Mouse (Mus musculus) erythroblast, embryonic 14.5 days (primary cell): ENCODE measurements around the gene Farp1.

Experiments used
- GATA1 ChIP-seq: IDR thresholded peaks from 2 replicates; pipeline ENCODE4 v1.6.1; 2012; ENCODE audit warnings: low read length, inconsistent platforms, mixed read lengths
- TAL1 ChIP-seq: IDR thresholded peaks from 3 replicates; pipeline ENCODE4 v1.6.1; 2012; ENCODE audit warnings: low read length, inconsistent platforms, mixed read lengths

DNA sequence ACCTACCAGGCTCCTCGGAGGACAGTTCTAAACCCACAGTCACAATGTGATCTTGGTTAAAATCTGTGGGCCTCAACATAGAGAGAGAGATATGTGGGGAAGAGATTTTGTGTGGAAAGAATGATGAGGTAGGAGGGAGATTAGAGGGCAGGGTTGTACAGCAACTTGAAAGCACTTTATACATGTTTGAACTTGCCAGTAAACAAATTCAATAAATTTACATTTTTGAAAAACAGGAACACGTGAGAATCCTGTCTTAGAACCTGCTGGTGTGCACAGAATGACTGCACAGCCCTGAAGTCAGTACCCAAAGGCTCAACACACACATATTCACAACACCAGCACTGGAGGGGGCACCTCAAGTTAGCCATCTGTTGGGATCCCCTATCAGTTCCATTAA lies 276.1 kb downstream of the Farp1 start:
- TF ChIP-seq TAL1 (no peak), GATA1 (no peak)
